In genomic region chr10:126980933-126981530, GRCm38 (mm10) we compare ENCODE assay signal across 8 mouse cellular contexts. TPM values are rescaled to one million over a fixed set of nuclear protein-coding genes. Genes with fewer than 3 reads are reported as not detected.
DNase-seq lines count a peak whose midpoint lies in the region; ATAC-seq and TF ChIP-seq lines count a peak whose summit lies in the region.

No protein-coding gene starts in this region.

- TF ChIP-seq POLR2A in cerebellum, adult 2 months (IDR thresholded peaks at IDR 0.05; ENCODE audit: borderline replicate concordance, insufficient read depth, low read length): no peak

- H3K4me3 ChIP-seq in cerebellum, adult 2 months (replicated peaks; ENCODE audit: insufficient read depth, low read depth, low read length): peak overlapping the region; percentile 83
- peak overlapping the region; percentile 88 for H3K4me3 ChIP-seq in lung, embryonic 16.5 days (ENCODE audit: low read length)
- peak overlapping the region; percentile 95 for H3K4me3 ChIP-seq in intestine, embryonic 14.5 days (ENCODE audit: low read depth, low read length)
- peak overlapping the region; percentile 91 for H3K4me3 ChIP-seq in neural tube, embryonic 14.5 days (ENCODE audit: low read depth, low read length)

- peak overlapping the region; percentile 94 for H3K9ac ChIP-seq in lung, embryonic 16.5 days (ENCODE audit: low read length)
- H3K9ac ChIP-seq in intestine, embryonic 14.5 days (ENCODE audit: low read length): peak overlapping the region; percentile 97
- H3K9ac ChIP-seq in neural tube, embryonic 14.5 days (replicated peaks; ENCODE audit: low read depth, low read length): peak overlapping the region; percentile 92

- no peaks in the 10 kb centered on the region for H3K36me3 ChIP-seq in lung, embryonic 16.5 days (ENCODE audit: control insufficient read depth, insufficient read depth, low read length)
- peaks cover 9% of the 10 kb centered on the region; the same call in 1 of the 2 replicates for H3K36me3 ChIP-seq in intestine, embryonic 14.5 days (ENCODE audit: control insufficient read depth, insufficient read depth, low read length)
- H3K36me3 ChIP-seq in neural tube, embryonic 14.5 days (ENCODE audit: control insufficient read depth, insufficient read depth, low read length): no peaks in the 10 kb centered on the region

- 3% methylated on average over 11 of the region's 11 CpGs for WGBS in cerebellum, adult 2 months
- WGBS in lung, embryonic 16.5 days: 7% methylated on average over 11 of the region's 11 CpGs
- 6% methylated on average over 11 of the region's 11 CpGs for WGBS in intestine, embryonic 14.5 days
- 10% methylated on average over 11 of the region's 11 CpGs for WGBS in neural tube, embryonic 14.5 days

- no peak for ATAC-seq in lung, embryonic 16.5 days (ENCODE audit: low read depth)
- ATAC-seq in intestine, embryonic 14.5 days (replicated peaks; ENCODE audit: low FRiP score, low TSS enrichment, low read depth): no peak
- 0 out of 2 replicates have a peak, but pooled peaks have one; percentile 0 for ATAC-seq in neural tube, embryonic 14.5 days (ENCODE audit: low read depth)
- no peak for ATAC-seq in granulocyte monocyte progenitor cell, adult 5-6 weeks (replicated peaks; ENCODE audit: poor library complexity, severe bottlenecking)

- H3K9me3 ChIP-seq in lung, embryonic 16.5 days (ENCODE audit: control insufficient read depth, low read length): no peaks in the 10 kb centered on the region
- no peaks in the 10 kb centered on the region for H3K9me3 ChIP-seq in intestine, embryonic 14.5 days (ENCODE audit: control insufficient read depth, low read length)
- H3K9me3 ChIP-seq in neural tube, embryonic 14.5 days (ENCODE audit: control insufficient read depth, low read length): no peaks in the 10 kb centered on the region

- no peak for DNase-seq in cerebellum, adult 2 months
- no peak for DNase-seq in cerebellum, adult 8-10 months
- no peak for DNase-seq in lung, postnatal 36 days
- DNase-seq in intestine, embryonic 14.5 days (ENCODE audit: low spot score): no peak
- DNase-seq in urinary bladder, adult 18-20 months (ENCODE audit: low spot score in 2 of 2): no peak

- peak overlapping the region; percentile 100 for H3K27ac ChIP-seq in cerebellum, adult 2 months (ENCODE audit: insufficient read depth, low read length)
- peak overlapping the region; percentile 100 for H3K27ac ChIP-seq in lung, embryonic 16.5 days (ENCODE audit: low read length)
- H3K27ac ChIP-seq in intestine, embryonic 14.5 days (ENCODE audit: low read depth): peak overlapping the region; percentile 100
- peak overlapping the region; percentile 98 for H3K27ac ChIP-seq in neural tube, embryonic 14.5 days (ENCODE audit: low read depth, low read length)

- peak overlapping the region; percentile 91 for H3K4me2 ChIP-seq in lung, embryonic 16.5 days (ENCODE audit: low read depth, low read length)
- peak overlapping the region; percentile 95 for H3K4me2 ChIP-seq in intestine, embryonic 14.5 days (ENCODE audit: low read length)
- H3K4me2 ChIP-seq in neural tube, embryonic 14.5 days (ENCODE audit: low read depth, low read length): peak overlapping the region; percentile 86

- no peak for TF ChIP-seq CTCF in cerebellum, adult 2 months (IDR thresholded peaks at IDR 0.05; ENCODE audit: borderline replicate concordance, insufficient read depth, low read depth, low read length)

- peaks cover 27% of the 10 kb centered on the region for H3K4me1 ChIP-seq in cerebellum, adult 2 months (ENCODE audit: control insufficient read depth, insufficient read depth, low read length)
- peaks cover 60% of the 10 kb centered on the region for H3K4me1 ChIP-seq in lung, embryonic 16.5 days (replicated peaks; ENCODE audit: control insufficient read depth, insufficient read depth, low read length)
- H3K4me1 ChIP-seq in intestine, embryonic 14.5 days (replicated peaks; ENCODE audit: control insufficient read depth, insufficient read depth, low read length): peaks cover 70% of the 10 kb centered on the region
- peaks cover 56% of the 10 kb centered on the region for H3K4me1 ChIP-seq in neural tube, embryonic 14.5 days (ENCODE audit: control insufficient read depth, insufficient read depth, low read length)

- no peaks in the 10 kb centered on the region for H3K27me3 ChIP-seq in cerebellum, adult 2 months (ENCODE audit: control insufficient read depth, insufficient read depth, low read length)
- no peaks in the 10 kb centered on the region for H3K27me3 ChIP-seq in lung, embryonic 16.5 days (ENCODE audit: control insufficient read depth, insufficient read depth, low read depth, low read length)
- H3K27me3 ChIP-seq in intestine, embryonic 14.5 days (replicated peaks; ENCODE audit: control insufficient read depth, insufficient read depth, low read length): no peaks in the 10 kb centered on the region
- H3K27me3 ChIP-seq in neural tube, embryonic 14.5 days (ENCODE audit: control insufficient read depth, insufficient read depth, low read length): no peaks in the 10 kb centered on the region

RNA-seq across cellular contexts. Expression of gene Ctdsp2, which starts 2.5 kb away (rescaled TPM):
- 96.2 and 101 TPM in 2 replicates for polyA plus RNA-seq in cerebellum, adult 2 months (2012; rRNA removed)
- polyA plus RNA-seq in lung, embryonic 16.5 days (2015; fragmentation: Nextera tagmentation; extraction: Ambion mirVana): 66.2 and 72.0 TPM in 2 replicates
- 99.2 and 101 TPM in 2 replicates for polyA plus RNA-seq in intestine, embryonic 14.5 days (2014; fragmentation: Nextera tagmentation; extraction: Ambion mirVana)
- polyA plus RNA-seq in neural tube, embryonic 14.5 days (2014; fragmentation: Nextera tagmentation; extraction: Ambion mirVana): 15.1 and 27.9 TPM in 2 replicates
- total RNA-seq in granulocyte monocyte progenitor cell, adult 5-6 weeks (2014; fragmentation: Nextera tagmentation): 53.4 and 62.9 TPM in 2 replicates
- 21.2 and 21.5 TPM in 2 replicates for total RNA-seq in granulocyte monocyte progenitor cell, adult 5-6 weeks (2017)

RNA-seq across cellular contexts. Expression of gene Avil, which starts 19.5 kb away (rescaled TPM):
- polyA plus RNA-seq in cerebellum, adult 2 months (2012; rRNA removed): 0.33 and 0.54 TPM in 2 replicates
- 0.20 and 0.33 TPM in 2 replicates for polyA plus RNA-seq in lung, embryonic 16.5 days (2015; fragmentation: Nextera tagmentation; extraction: Ambion mirVana)
- polyA plus RNA-seq in intestine, embryonic 14.5 days (2014; fragmentation: Nextera tagmentation; extraction: Ambion mirVana): 0.22 TPM in 2 replicates
- 0.15 and 27.1 TPM in 2 replicates for polyA plus RNA-seq in neural tube, embryonic 14.5 days (2014; fragmentation: Nextera tagmentation; extraction: Ambion mirVana)
- total RNA-seq in granulocyte monocyte progenitor cell, adult 5-6 weeks (2014; fragmentation: Nextera tagmentation): not detected in 2 replicates
- total RNA-seq in granulocyte monocyte progenitor cell, adult 5-6 weeks (2017): not detected in 2 replicates

RNA-seq across cellular contexts. Expression of gene Tsfm, which starts 49.6 kb away (rescaled TPM):
- 45.2 and 45.4 TPM in 2 replicates for polyA plus RNA-seq in cerebellum, adult 2 months (2012; rRNA removed)
- polyA plus RNA-seq in lung, embryonic 16.5 days (2015; fragmentation: Nextera tagmentation; extraction: Ambion mirVana): 69.3 and 71.6 TPM in 2 replicates
- polyA plus RNA-seq in intestine, embryonic 14.5 days (2014; fragmentation: Nextera tagmentation; extraction: Ambion mirVana): 86.1 and 86.3 TPM in 2 replicates
- 60.1 and 64.6 TPM in 2 replicates for polyA plus RNA-seq in neural tube, embryonic 14.5 days (2014; fragmentation: Nextera tagmentation; extraction: Ambion mirVana)
- 32.9 and 52.7 TPM in 2 replicates for total RNA-seq in granulocyte monocyte progenitor cell, adult 5-6 weeks (2014; fragmentation: Nextera tagmentation)
- 33.1 and 41.5 TPM in 2 replicates for total RNA-seq in granulocyte monocyte progenitor cell, adult 5-6 weeks (2017)
